Mouse (Mus musculus): ENCODE data around the gene Slc16a10.

- TF ChIP-seq POLR2A (IDR thresholded peaks at IDR 0.05; ENCODE audit: borderline replicate concordance, low read depth, low read length) (no peak), CTCF (IDR thresholded peaks at IDR 0.05; ENCODE audit: low read depth, low read length) (no peak)
These were observed 122.6 kb downstream of the Slc16a10 start for GRCm38 (mm10) chr10:40019492-40019891.
